Mouse (Mus musculus) cerebellum, adult 18-20 months (tissue): ENCODE measurements around the gene Grap2.
A peak's percentile ranks its signal among the peaks of the same experiment; 100 is the strongest.

Source experiments
- DNase-seq, 2 experiments: peaks; one replicate each; pipeline ENCODE4 v3.0.0; 2021

The Grap2 gene

GRCm38 (mm10) chr15:80602487-80602886 is 30.1 kb downstream of the Grap2 start:
- DNase-seq = no peak

- DNase-seq = no peak
Measured at GRCm38 (mm10) chr15:80604026-80604425, 31.6 kb downstream of the Grap2 start.

DNA sequence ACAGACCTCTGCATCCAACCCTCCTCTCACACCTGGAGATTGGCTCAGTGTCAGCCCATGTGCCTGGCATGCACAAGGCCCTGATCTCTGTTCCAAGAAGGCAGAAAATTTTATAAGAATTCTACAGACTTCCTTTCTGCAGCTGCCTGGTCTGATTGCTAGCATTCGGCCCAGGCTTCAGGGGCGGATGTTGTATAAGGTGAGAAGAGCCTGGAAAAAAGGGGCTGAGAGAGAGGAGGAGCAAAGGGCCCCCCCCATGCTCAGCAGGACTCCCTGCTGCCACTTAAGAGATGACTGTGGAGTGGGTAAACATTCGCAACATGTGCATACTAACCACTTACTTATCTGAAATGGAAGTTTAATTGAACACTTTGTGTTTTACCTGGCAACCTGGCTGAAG is 35.6 kb downstream of the Grap2 start:
- DNase-seq = no peak

- no peak for DNase-seq
Measured at GRCm38 (mm10) chr15:80610335-80610734, 37.9 kb downstream of the Grap2 start.

GRCm38 (mm10) chr15:80611478-80611877 is 39.1 kb downstream of the Grap2 start:
- DNase-seq = no peak

GRCm38 (mm10) chr15:80613904-80614303 is 41.5 kb downstream of the Grap2 start:
- DNase-seq = no peak

GRCm38 (mm10) chr15:80614500-80615289 is 42.3 kb downstream of the Grap2 start:
- no peak for DNase-seq

DNA sequence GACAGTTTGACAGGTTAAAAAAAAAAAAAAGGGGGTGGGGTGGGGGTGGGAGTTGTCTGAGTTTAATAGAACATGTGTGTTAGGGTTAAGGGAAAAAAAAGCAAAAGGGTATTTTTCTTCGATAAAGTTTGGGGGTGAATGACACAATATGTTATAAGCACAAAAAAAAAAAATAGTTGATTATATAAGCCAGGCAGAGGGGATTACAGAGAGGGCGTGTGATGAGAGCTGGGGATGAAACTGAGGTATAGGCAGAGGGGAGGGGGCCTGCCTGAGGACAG is 42.8 kb downstream of the Grap2 start:
- DNase-seq = no peak

DNA sequence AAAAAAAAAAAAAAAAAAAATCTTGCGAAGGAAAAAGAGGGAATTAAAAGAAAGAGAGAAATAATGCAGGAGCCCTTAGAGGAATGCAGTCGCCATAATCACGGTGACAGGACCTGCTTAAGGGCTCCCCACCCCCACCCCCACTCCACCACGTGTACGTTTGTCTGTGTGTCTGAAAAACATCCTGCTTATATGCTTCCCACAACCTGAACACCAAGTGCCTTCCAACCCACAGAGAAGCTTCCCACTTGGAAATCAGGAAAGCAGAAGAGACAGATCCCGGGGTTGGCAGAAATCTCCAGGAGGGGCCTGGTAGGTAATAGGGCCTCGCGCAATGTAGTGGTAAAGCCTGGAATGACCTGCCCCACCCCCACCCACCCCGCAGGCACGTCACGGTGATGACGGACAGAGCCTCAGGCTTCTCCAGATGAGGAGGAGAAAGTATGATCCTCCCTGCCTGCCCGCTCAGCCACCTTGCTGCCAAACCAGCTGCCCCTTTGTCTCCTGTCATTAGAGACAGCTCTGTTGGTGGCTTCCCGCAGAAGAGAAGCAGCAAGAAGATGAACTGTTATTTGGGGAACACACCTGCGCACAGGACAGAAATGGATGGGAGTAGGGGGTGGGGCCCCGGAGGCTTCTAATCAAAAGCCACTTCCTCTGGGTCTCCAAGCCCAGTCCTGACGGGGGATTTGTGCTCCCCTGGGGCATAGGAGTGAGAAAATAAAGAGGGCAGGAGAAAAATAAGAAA is 43.4 kb downstream of the Grap2 start:
- DNase-seq = no peak

DNA sequence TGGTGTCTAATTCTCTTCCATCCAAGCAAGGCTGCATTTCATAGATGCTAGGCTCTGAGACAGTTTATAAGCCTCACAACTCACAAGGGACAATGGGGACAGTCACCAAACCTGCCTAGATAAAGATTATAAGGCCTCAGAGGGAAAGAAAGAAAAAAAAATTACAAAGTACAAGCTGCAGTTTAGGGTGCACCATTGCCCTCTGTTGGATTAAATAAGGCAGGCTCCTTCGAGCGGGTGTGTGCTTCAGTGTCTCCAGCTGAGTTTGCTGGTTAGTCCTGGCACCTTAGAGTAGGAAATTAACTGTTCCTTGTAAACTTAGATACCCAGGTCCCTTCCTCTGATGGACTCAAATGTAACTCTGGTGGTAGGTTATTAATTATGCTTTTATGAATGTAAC is 45.4 kb downstream of the Grap2 start:
- DNase-seq = no peak

GRCm38 (mm10) chr15:80619166-80619565 is 46.8 kb downstream of the Grap2 start:
- DNase-seq = no peak

GRCm38 (mm10) chr15:80619786-80620185 is 47.4 kb downstream of the Grap2 start:
- DNase-seq = no peak

DNA sequence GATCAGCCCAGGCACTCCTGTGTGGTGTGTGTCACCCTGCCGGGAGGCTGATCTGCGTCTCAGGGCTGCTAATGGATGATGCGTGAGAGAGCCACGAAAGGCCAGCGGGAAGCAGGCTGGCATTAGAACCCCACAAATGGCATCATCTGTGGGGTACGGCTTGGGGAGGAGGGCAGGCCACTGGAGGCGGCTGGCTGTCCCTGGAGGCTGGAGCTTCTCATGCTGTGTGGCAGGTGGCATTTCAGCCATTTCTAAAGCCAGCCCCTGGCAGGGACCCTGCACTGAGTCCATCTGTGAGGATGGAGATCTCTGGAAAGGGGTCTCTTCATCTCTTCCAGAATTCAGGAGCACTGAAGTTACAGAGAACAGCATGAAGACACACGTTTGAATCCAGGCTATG is 48.0 kb downstream of the Grap2 start:
- peak in 1 of 2 experiments; percentile 14 for DNase-seq

DNA sequence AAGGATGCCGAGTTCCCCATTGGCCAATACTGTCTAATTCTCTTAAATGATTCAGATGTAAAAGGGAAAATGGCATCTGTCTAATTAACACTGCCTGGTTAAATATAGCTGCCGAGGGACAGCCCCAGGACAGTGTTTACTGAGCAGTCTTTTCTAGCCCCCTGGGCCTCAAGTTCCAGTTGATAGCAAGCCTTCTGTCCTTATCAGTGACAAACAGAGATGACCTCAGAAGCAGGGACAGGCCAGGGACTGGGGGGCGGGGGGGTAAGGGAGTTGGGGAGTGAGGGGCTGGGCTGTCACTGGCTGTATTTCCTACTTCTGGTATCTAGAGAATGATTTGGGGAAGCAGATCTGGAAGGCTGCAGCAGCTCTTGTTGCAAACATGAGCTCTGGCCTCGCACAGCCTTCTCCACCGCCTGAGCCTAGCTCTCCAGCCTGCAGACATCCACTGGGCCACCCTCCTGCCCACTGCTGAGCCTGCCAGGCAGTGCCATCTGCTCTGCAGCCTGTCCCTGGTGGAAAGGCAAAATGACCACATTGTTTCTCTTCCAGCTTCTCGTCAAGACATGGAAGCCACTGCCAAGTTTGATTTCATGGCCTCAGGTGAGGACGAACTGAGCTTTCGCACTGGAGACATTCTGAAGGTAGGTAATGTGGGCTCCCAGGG is 50.9 kb downstream of the Grap2 start:
- peak; percentile 89 to 95 for DNase-seq

DNA sequence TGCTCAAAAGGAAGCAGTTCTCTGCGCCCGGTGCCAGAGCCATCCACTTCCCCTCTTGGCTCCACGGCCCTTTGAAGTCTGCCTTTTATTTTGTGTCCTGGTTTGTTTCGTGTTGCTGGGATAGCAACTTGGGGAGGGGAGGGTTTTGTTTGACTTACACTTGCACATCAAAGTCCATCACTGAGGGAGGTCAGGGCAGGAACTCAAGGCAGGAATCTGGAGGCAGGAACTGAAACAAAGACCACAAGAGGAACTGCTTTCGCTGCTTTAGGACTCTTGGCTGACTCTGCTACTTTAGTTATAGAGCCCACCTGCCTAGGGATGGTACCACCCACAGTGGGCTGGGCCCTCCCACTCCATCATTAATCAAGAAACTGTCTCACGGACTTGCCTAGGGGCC is 54.1 kb downstream of the Grap2 start:
- DNase-seq = no peak

- DNase-seq = no peak
Measured at GRCm38 (mm10) chr15:80630147-80630546, 57.8 kb downstream of the Grap2 start.

- DNase-seq = no peak
Measured at GRCm38 (mm10) chr15:80630711-80631110, 58.3 kb downstream of the Grap2 start.

GRCm38 (mm10) chr15:80631311-80631710 is 58.9 kb downstream of the Grap2 start:
- DNase-seq = no peak

DNA sequence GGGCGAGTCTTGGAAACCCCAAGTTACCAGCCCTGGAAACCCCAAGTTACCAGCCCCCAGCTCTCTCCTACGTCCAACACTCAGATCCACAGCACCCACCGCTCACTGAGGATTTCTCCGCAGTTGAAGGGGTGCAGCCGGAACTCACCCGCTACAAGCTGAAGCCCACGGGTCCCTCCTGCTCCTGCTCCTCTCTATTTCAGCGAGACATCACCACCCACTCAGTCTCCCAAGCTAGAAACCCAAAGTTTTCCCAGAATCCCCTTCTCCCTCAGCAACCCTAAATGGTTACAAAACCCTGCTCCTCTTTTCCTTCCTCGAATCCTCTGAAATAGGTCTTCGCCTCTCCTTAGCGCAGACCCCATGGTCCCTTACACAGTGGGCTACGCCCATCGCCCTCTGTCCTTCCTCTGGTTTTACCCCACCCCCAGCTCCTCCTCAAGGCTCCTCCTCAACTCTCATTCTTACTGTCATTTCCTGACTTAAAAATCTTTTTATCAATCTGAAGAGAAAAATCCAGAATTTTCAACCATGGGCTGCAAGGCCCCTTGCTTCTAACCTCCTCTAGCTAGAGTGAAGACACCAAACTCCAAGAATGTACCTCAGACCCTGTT is 60.0 kb downstream of the Grap2 start:
- no peak for DNase-seq

- no peak for DNase-seq
Measured at GRCm38 (mm10) chr15:80634391-80635193, 62.2 kb downstream of the Grap2 start.

GRCm38 (mm10) chr15:80636757-80637372 is 64.5 kb downstream of the Grap2 start:
- DNase-seq = no peak

GRCm38 (mm10) chr15:80639071-80639702 is 66.8 kb downstream of the Grap2 start:
- DNase-seq = no peak
